Mouse (Mus musculus) spleen, adult 2 months (tissue): ENCODE data around the gene Ptprn2.

ENCODE experiments used
- CTCF ChIP-seq: fragments of 200-500 bp; IDR thresholded peaks from 2 replicates; pipeline ENCODE4 v1.5.1; 2011; ENCODE audit warnings: mild to moderate bottlenecking, inconsistent platforms; ENCODE audit not compliant: insufficient read depth, insufficient read length, insufficient replicate concordance; ENCODE audit errors: extremely low read depth
- POLR2A ChIP-seq: fragments of 200-500 bp; IDR thresholded peaks from 2 replicates; pipeline ENCODE4 v1.6.1; 2011; ENCODE audit warnings: low read depth, low read length, inconsistent platforms

DNA sequence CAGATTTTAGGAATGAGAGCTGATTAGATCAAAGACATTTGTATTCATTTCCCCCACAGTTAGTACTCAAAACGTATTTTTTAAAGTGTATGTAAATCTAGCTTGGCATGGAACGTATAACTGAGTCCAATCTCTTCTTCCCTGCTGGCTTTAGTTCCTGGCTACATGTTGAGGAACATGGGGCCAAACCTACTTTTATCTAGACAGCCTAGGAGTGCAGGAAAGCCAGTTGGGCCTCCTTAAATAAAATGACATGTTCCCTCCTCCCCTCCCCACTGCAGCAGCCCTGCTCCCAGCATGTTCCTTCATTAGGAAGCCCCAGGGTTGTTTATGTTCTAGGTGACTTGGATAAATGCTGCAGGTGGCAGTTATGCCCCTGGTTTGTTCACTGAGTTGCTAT is 319.2 kb downstream of the Ptprn2 start:
- no peak for TF ChIP-seq POLR2A
- TF ChIP-seq CTCF, result no peak
